Mouse (Mus musculus): ENCODE measurements around the gene Igsf21. TPM values are rescaled to one million over a fixed set of nuclear protein-coding genes. Genes with fewer than 3 reads are reported as not detected.

Igsf21 gene
- polyA plus RNA-seq, 1 experiment from 2014 or later = 50.8 TPM

DNA sequence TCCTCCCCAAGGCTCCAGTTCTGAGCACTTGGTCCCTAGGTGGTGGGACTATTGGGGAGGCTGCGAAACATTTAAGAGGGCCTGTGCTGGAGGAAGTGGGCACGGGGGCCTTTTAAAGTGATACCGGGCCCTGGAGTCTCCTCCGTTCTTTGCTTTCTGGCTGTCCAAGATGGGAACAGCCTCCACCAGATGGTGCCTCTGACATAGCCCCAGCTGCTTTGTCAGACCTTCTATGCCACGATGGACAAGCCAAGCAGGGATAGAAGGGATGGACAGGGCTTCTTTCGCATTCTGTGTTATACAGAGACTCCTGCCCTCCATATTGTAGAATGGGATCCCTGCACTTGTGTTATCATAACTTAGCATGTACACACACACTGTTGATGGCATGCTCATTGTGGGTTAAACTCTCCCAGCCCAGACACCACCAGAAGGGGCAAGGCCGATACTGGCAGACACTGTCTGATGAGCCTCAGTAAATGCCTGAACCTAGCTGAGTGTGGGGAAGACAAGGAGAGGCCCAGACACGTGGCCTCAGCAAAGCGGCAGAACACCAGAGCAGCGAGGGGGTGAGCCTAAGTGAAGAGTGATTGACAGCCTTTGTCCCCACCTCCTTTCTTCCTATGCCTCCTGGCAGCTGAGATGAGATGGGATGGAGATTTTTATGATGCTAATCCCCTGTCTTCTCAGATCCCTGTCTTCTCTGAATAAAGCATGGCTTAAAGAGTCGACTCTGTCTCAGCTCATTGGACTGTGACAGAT is 36.3 kb downstream of the Igsf21 start:
- H3K4me3 ChIP-seq = no peak overlapping the region
- no peak overlapping the region for H3K9ac ChIP-seq (replicated peaks)
- H3K27me3 ChIP-seq = no peaks in the 10 kb centered on the region
- H3K36me3 ChIP-seq = no peaks in the 10 kb centered on the region
- H3K27ac ChIP-seq (replicated peaks) = peak overlapping the region; percentile 46
- 44% methylated on average over 11 of the region's 11 CpGs for WGBS
- H3K9me3 ChIP-seq = no peaks in the 10 kb centered on the region
- H3K4me2 ChIP-seq (replicated peaks) = no peak overlapping the region
- 0 out of 2 replicates have a peak, but pooled peaks have one; percentile 55 for ATAC-seq (replicated peaks)
- peaks cover 39% of the 10 kb centered on the region for H3K4me1 ChIP-seq

DNA sequence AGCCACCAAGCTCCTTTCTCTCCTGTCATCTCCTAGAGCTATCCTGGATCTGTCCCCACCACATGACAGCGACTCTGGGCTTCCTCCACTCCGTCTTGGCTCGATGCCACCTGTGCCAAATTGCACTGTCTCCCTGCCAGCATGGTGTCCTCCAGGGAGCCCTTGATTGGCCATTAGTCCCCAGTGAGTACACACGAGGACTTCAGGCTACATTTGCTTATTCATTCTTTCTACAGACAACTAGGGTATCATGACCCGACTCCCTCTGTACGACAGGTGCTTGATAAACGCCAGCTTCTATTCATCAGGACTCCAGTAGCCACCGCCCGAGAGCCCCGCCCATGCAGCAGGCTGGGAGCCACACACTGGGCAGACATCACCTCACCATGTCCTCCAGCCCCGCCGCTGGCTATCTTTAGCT is 40.8 kb downstream of the Igsf21 start:
- 35% methylated on average over 12 of the region's 12 CpGs for WGBS
- no peak overlapping the region for H3K9ac ChIP-seq (replicated peaks)
- no peaks in the 10 kb centered on the region for H3K27me3 ChIP-seq
- no peak overlapping the region for H3K4me3 ChIP-seq
- peak; percentile 57 for ATAC-seq (replicated peaks)
- peak overlapping the region; percentile 33 for H3K27ac ChIP-seq (replicated peaks)
- no peaks in the 10 kb centered on the region for H3K9me3 ChIP-seq
- peaks cover 27% of the 10 kb centered on the region for H3K4me1 ChIP-seq
- no peaks in the 10 kb centered on the region for H3K36me3 ChIP-seq
- no peak overlapping the region for H3K4me2 ChIP-seq (replicated peaks)

DNA sequence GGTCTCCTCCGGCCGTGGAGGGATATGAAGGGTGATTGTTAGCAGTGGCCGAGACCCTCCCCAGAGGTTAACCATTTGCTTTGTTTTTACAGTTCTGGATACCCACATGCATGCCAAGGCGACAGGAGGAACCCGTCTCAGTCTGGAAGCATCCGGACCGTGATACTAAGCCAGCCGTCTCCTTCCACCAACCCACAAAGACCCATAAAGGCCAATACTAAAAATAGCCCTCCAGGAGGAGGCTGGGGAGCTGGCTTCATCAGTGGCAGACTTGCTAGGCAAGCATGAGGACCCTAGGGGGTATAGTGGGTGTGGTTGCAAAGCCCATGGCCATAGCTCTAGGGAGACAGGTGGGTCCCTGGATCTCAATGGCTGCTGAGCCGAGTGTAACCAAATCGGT is 41.8 kb downstream of the Igsf21 start:
- peaks cover 17% of the 10 kb centered on the region for H3K4me1 ChIP-seq
- H3K4me2 ChIP-seq (replicated peaks) = no peak overlapping the region
- no peak overlapping the region for H3K9ac ChIP-seq (replicated peaks)
- ATAC-seq (replicated peaks) = no peak
- H3K27ac ChIP-seq (replicated peaks) = no peak overlapping the region
- 78% methylated on average over 10 of the region's 10 CpGs for WGBS
- H3K27me3 ChIP-seq = no peaks in the 10 kb centered on the region
- H3K4me3 ChIP-seq = no peak overlapping the region
- H3K36me3 ChIP-seq = no peaks in the 10 kb centered on the region
- H3K9me3 ChIP-seq = no peaks in the 10 kb centered on the region

DNA sequence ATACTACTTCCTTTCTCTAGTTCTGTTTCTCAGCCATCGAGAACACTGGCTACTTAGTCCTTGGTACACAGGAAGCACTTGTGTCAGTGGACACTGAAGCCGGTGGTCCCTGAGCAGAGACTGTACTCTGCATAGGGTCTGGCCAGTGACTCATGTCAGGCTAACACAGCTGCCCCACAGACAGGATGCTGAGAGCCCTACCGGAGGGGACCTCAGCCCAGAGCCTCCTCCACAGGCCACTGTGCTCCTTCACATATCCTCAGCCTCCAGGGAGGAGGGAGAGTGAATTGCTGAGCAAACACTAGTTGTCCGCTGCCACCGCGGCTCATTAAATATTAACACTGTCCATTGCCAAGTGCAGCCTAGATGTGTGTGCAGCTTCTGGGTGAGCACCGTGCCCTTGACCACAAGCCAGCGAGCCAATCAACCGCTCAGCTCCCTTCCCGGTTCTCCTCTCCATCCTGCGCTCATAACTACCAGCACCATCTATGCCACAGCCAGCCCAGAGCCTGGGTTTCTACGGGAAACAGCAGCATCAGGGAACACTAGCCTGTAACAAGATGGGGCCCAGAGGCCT is 42.8 kb downstream of the Igsf21 start:
- Histone ChIP-seq H3K4me1 (peaks cover 17% of the 10 kb centered on the region), H3K4me3 (no peak overlapping the region), H3K27ac (replicated peaks) (no peak overlapping the region), H3K9ac (replicated peaks) (no peak overlapping the region), H3K36me3 (no peaks in the 10 kb centered on the region), H3K4me2 (replicated peaks) (no peak overlapping the region), H3K27me3 (no peaks in the 10 kb centered on the region), H3K9me3 (no peaks in the 10 kb centered on the region)
- no peak for ATAC-seq (replicated peaks)
- 79% methylated on average over 12 of the region's 12 CpGs for WGBS

DNA sequence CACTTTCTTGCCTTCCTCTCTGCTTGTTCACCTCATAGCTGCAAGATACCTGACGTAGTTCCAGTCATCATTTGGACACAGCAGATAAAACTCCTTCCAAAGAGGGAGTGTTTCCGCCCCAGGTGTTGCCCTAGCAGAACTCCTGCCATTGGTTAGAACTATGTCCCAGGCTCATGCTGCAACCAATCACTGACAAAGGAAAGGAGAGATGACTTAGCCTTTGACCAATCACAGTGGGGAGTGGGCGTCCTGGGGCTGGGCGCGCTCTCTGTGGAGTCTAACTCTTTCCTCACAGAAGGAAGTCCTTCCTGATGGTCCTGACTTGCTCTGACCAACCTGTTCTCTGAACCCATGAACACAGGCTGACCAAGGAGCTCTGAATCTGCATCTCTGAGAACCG is 44.4 kb downstream of the Igsf21 start:
- Histone ChIP-seq H3K9ac (replicated peaks) (no peak overlapping the region), H3K36me3 (no peaks in the 10 kb centered on the region), H3K4me1 (peaks cover 17% of the 10 kb centered on the region), H3K27me3 (no peaks in the 10 kb centered on the region), H3K9me3 (no peaks in the 10 kb centered on the region), H3K27ac (replicated peaks) (no peak overlapping the region), H3K4me3 (no peak overlapping the region), H3K4me2 (replicated peaks) (no peak overlapping the region)
- 48% methylated on average over 6 of the region's 6 CpGs for WGBS
- no peak for ATAC-seq (replicated peaks)

DNA sequence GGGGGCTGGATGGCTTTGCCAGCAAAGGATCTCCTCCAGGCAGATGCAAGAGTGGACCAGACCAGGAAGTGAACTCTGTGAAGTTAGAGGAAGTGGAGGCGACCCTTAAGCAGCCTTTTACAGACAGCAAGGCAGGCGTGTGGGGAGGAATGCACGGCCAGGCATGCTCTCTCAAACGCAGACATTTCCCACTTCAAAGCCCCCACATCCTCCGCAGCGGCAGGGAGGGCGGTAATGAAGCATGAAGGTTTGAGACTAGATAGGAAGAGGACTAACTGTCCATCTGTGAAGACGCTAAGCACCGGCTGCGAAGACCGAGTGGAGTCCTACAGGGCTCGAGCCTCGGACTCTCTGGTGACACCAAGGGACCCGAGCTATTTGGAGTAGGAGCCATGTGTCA is 46.3 kb downstream of the Igsf21 start:
- H3K4me3 ChIP-seq = no peak overlapping the region
- no peaks in the 10 kb centered on the region for H3K36me3 ChIP-seq
- ATAC-seq (replicated peaks) = no peak
- H3K4me1 ChIP-seq = peaks cover 5% of the 10 kb centered on the region
- H3K9ac ChIP-seq (replicated peaks) = no peak overlapping the region
- H3K27ac ChIP-seq (replicated peaks) = no peak overlapping the region
- no peaks in the 10 kb centered on the region for H3K9me3 ChIP-seq
- H3K27me3 ChIP-seq = no peaks in the 10 kb centered on the region
- WGBS = 84% methylated on average over 14 of the region's 14 CpGs
- no peak overlapping the region for H3K4me2 ChIP-seq (replicated peaks)

DNA sequence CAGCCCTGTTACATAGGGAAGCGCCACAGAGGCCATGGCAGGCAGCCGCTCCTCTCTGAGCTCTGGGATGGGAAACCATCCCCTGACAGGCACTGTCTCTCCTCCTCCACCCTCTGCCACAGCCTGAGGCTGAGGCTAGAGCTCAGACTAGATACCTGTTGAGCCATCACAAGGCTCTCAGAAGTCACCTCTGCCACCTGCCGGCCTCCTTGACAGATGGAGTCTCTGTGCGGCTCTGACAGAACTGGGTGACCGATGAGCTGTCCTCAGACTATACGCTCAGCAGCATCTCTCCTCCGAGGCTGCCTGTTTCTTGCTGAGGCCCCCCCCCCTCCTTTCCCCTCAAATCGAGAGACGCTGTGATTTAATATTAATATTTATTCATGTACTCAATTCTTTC is 49.9 kb downstream of the Igsf21 start:
- Histone ChIP-seq H3K9ac (replicated peaks) (no peak overlapping the region), H3K27ac (replicated peaks) (no peak overlapping the region), H3K27me3 (no peaks in the 10 kb centered on the region), H3K4me3 (no peak overlapping the region), H3K4me1 (peaks cover 12% of the 10 kb centered on the region), H3K4me2 (replicated peaks) (no peak overlapping the region), H3K36me3 (no peaks in the 10 kb centered on the region), H3K9me3 (no peaks in the 10 kb centered on the region)
- WGBS = 71% methylated on average over 9 of the region's 9 CpGs
- no peak for ATAC-seq (replicated peaks)

DNA sequence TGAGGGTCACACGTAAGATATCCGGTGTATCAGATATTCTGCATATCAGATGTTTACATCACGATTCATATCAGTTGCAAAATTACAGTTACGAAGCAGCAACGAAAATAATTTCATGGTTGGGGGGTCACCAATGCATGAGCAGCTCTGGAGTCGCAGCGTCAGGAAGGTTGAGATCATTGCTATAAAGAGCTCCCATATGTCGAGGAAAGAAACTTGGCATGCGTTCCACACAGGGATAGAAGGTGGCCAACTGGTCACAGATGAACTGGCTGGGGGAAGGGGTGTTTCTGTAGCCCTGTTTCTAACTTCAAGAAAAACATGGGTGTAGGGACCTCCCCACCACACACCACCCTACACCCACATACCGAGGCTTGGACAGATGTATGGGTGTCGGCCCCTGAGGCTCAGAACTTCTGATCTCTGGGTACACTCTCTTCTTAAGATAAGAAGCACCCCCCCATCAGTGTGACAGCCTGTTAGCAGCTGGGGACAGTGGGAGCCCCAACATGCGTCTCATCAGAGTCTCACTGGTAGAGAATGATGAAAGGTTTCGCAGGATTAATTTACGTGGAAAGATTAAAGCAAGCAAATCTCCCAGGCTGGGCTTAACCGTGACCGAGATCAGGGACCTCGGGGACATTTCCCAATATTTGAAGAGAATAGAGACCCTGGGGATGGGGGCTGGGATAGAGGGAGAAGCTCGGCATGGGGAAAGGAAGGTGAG is 54.1 kb downstream of the Igsf21 start:
- no peak; the same call in 1 of the 2 replicates for ATAC-seq (replicated peaks)
- 65% methylated on average over 18 of the region's 18 CpGs for WGBS
- Histone ChIP-seq H3K4me3 (no peak overlapping the region), H3K27me3 (no peaks in the 10 kb centered on the region), H3K4me2 (replicated peaks) (no peak overlapping the region), H3K27ac (replicated peaks) (peak overlapping the region; percentile 60), H3K9ac (replicated peaks) (no peak overlapping the region), H3K9me3 (no peaks in the 10 kb centered on the region), H3K36me3 (no peaks in the 10 kb centered on the region), H3K4me1 (peaks cover 33% of the 10 kb centered on the region)

DNA sequence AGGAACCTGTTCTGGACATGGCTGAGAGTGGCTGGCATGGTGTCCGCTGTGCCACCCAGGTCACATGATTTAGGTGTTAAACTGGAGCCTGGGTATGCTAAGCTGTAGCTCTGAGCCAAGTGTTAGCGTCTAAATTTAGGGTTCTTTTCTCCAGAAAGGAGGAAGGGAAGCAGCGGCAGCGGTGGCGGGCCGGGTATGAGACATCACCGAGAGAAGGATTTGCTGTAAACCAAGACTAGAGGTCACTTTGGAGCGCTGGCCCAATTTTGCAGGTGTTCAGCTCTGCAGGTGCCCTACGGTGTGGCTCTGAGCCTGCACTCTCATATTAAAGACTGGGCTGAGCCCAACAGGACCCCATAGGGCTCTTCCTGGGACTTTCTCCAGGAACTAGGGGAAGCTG is 57.0 kb downstream of the Igsf21 start:
- WGBS = 83% methylated on average over 9 of the region's 9 CpGs
- Histone ChIP-seq H3K4me1 (peaks cover 42% of the 10 kb centered on the region), H3K9me3 (no peaks in the 10 kb centered on the region), H3K36me3 (no peaks in the 10 kb centered on the region), H3K9ac (replicated peaks) (no peak overlapping the region), H3K4me3 (no peak overlapping the region), H3K27ac (replicated peaks) (no peak overlapping the region), H3K4me2 (replicated peaks) (no peak overlapping the region), H3K27me3 (no peaks in the 10 kb centered on the region)
- no peak for ATAC-seq (replicated peaks)

DNA sequence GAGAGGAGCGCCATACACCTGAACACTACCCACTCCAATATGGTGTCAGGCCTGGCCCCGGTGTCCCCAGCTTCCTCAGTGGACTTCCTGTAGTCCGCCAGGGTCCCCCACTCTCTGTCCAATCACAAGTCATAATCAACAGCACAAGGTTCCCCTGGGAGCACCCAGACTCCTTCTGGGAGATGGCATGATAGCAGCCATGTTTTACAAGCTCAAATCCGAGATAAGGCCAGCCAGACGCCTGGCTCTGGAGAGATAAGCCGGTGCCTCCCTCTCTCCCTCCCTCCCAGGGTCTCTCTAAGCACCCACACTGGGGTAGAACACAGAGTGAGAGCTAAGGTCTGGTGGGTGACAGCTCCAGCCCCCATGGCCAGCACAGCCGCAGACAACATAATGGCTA is 58.0 kb downstream of the Igsf21 start:
- WGBS = 92% methylated on average over 7 of the region's 7 CpGs
- no peak overlapping the region for H3K4me3 ChIP-seq
- no peak for ATAC-seq (replicated peaks)
- no peaks in the 10 kb centered on the region for H3K27me3 ChIP-seq
- no peaks in the 10 kb centered on the region for H3K36me3 ChIP-seq
- H3K4me2 ChIP-seq (replicated peaks) = no peak overlapping the region
- H3K27ac ChIP-seq (replicated peaks) = peak overlapping the region; percentile 79
- H3K4me1 ChIP-seq = peaks cover 42% of the 10 kb centered on the region
- no peaks in the 10 kb centered on the region for H3K9me3 ChIP-seq
- no peak overlapping the region for H3K9ac ChIP-seq (replicated peaks)

DNA sequence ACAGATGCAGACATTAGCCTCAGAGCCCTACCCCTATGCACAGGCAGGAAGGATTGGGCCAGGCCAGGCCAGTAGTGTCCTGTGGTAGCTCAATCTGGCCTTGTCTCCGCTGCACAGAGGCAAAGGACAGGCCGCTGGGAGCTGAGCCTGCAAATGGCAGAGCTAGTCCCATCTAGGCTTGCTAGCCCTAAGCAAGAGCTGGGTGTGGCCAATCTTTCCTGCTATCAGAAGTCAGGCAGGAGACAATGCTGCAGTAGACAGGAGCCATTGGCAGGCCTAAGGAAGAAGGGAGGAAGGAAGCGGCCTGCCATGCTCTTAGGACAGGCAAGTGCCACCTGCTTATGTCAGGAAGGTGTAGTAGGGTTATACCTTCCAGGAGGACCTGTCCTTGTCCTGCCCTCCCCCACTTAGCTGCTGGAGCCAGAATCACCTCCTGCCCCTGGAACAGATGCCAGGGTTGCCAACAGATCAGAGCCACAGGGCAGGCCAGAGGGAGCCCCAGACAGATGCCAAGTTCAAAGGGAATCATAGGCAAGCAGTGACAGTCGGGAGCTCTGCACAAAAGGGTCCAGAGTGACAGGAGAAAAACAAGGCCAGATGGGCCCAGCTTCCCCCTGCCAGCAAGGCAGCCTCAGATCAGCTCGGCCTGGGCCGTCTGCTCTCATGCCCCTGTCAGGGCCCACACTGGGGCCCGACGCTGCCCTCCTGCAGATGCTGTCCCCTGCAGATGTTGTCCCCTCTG is 59.0 kb downstream of the Igsf21 start:
- ATAC-seq (replicated peaks) = peak; percentile 72
- Histone ChIP-seq H3K36me3 (no peaks in the 10 kb centered on the region), H3K4me1 (peaks cover 38% of the 10 kb centered on the region), H3K9me3 (no peaks in the 10 kb centered on the region), H3K27me3 (no peaks in the 10 kb centered on the region), H3K4me2 (replicated peaks) (no peak overlapping the region), H3K4me3 (no peak overlapping the region), H3K27ac (replicated peaks) (peak overlapping the region; percentile 79), H3K9ac (replicated peaks) (no peak overlapping the region)
- 62% methylated on average over 8 of the region's 8 CpGs for WGBS

DNA sequence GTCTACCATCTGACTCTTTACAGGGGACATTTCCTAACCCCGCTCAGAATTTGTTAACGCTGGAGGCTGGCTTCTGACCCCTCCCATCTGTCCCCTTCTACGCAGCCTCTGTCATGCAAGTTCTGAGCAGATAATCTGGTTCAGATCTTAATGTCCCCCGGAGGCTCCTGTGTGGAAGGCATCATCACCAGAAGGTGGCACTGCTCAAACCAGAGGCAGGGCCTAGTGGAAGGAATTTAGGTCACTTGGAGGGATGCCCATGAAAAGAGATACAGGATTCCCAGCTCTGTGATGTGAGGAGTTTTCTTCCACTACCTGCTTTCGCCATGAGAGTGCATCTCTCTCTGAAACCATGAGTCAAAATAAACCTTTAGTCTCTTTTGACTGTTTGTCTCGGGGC is 67.0 kb downstream of the Igsf21 start:
- ATAC-seq (replicated peaks) = no peak
- WGBS = 64% methylated on average over 6 of the region's 6 CpGs
- Histone ChIP-seq H3K4me3 (no peak overlapping the region), H3K9ac (replicated peaks) (no peak overlapping the region), H3K9me3 (no peaks in the 10 kb centered on the region), H3K36me3 (no peaks in the 10 kb centered on the region), H3K4me1 (no peaks in the 10 kb centered on the region), H3K4me2 (replicated peaks) (no peak overlapping the region), H3K27me3 (no peaks in the 10 kb centered on the region), H3K27ac (replicated peaks) (no peak overlapping the region)
